Mouse (Mus musculus) lung, embryonic 14.5 days (tissue): ENCODE measurements around the gene Fam149b. TPM values are rescaled to one million over a fixed set of nuclear protein-coding genes. Genes with fewer than 3 reads are reported as not detected.

Experiments used
- ATAC-seq: fragments of 200-750 bp; cut with Nextera tagmentation; 2 replicates; pipeline ENCODE4 v1.8.0; 2017; ENCODE audit warnings: mild to moderate bottlenecking, moderate TSS enrichment, moderate library complexity; ENCODE audit not compliant: insufficient read depth
- DNase-seq: peaks from one replicate; pipeline ENCODE4 v3.0.0-alpha.2; 2015
- H3K27ac ChIP-seq: fragments of 300-500 bp; sonication (generic); 2 replicates; pipeline ENCODE4 v1.5.1; 2014; ENCODE audit warnings: low read depth, mild to moderate bottlenecking, moderate library complexity
- H3K27me3 ChIP-seq: fragments of 300-500 bp; sonication (generic); 2 replicates; pipeline ENCODE4 v1.6.1; 2014; ENCODE audit warnings: low read length, control low read depth; ENCODE audit not compliant: insufficient read depth
- H3K36me3 ChIP-seq: fragments of 300-500 bp; sonication (generic); 2 replicates; pipeline ENCODE4 v1.6.1; 2014; ENCODE audit warnings: control low read depth; ENCODE audit not compliant: insufficient read depth
- H3K4me1 ChIP-seq: fragments of 300-500 bp; sonication (generic); 2 replicates; pipeline ENCODE4 v1.6.1; 2014; ENCODE audit warnings: antibody characterized with exemption, control low read depth; ENCODE audit not compliant: insufficient read depth
- H3K4me2 ChIP-seq: fragments of 300-500 bp; sonication (generic); 2 replicates; pipeline ENCODE4 v1.6.1; 2014; ENCODE audit warnings: mild to moderate bottlenecking
- H3K4me3 ChIP-seq: fragments of 300-500 bp; sonication (generic); 2 replicates; pipeline ENCODE4 v1.5.1; 2014; ENCODE audit warnings: low read depth, low read length
- H3K9ac ChIP-seq: fragments of 300-500 bp; sonication (generic); 2 replicates; pipeline ENCODE4 v1.6.1; 2014
- H3K9me3 ChIP-seq: fragments of 300-500 bp; sonication (generic); 2 replicates; pipeline ENCODE4 v1.6.1; 2016; ENCODE audit warnings: low read depth, low read length, control low read depth
- CTCF ChIP-seq: IDR thresholded peaks from 2 replicates; pipeline ENCODE4 v1.5.1; 2016; ENCODE audit warnings: antibody characterized with exemption, low read depth
- WGBS: fragments of 180-500 bp; shearing (Covaris S2); extraction: QIAGEN DNeasy Blood & Tissue Kit; methylation state at CpG from one replicate; pipeline ENCODE4 v1.1.7; 2014; 5-methylcytosine and 5-hydroxymethylcytosine counted together
- polyA plus RNA-seq: library from polyadenylated mRNA; unstranded; fragments of >200 nt; fragmentation: Nextera tagmentation; extraction: Ambion mirVana; gene quantifications from 2 replicates; pipeline ENCODE4 v1.2.1, GENCODE M21; 2014

Gene Fam149b
- polyA plus RNA-seq, 1 experiment from 2014 or later: 44.4 TPM

GRCm38 (mm10) chr14:20423046-20423445, 75.1 kb downstream of the Fam149b start:
- H3K27me3 ChIP-seq: no peaks in the 10 kb centered on the region
- no peak for DNase-seq
- no peak for ATAC-seq
- 87% methylated on average over 6 of the region's 6 CpGs for WGBS
- H3K27ac ChIP-seq: no peak overlapping the region
- H3K4me2 ChIP-seq: no peak overlapping the region
- no peak for TF ChIP-seq CTCF
- H3K9ac ChIP-seq: no peak overlapping the region
- no peaks in the 10 kb centered on the region for H3K36me3 ChIP-seq
- no peaks in the 10 kb centered on the region for H3K4me1 ChIP-seq
- H3K4me3 ChIP-seq: no peak overlapping the region
- no peaks in the 10 kb centered on the region for H3K9me3 ChIP-seq

- Histone ChIP-seq H3K27me3 (no peaks in the 10 kb centered on the region), H3K9me3 (no peaks in the 10 kb centered on the region), H3K4me3 (no peak overlapping the region), H3K36me3 (no peaks in the 10 kb centered on the region), H3K9ac (no peak overlapping the region), H3K4me1 (no peaks in the 10 kb centered on the region), H3K4me2 (no peak overlapping the region), H3K27ac (no peak overlapping the region)
- ATAC-seq (no peak), DNase-seq (no peak)
- no peak for TF ChIP-seq CTCF
- WGBS: 26% methylated on average over 1 of the region's 1 CpGs
These were observed 80.6 kb downstream of the Fam149b start for GRCm38 (mm10) chr14:20428593-20428992.

GRCm38 (mm10) chr14:20429833-20430232, 81.9 kb downstream of the Fam149b start:
- Histone ChIP-seq H3K4me2 (no peak overlapping the region), H3K4me1 (no peaks in the 10 kb centered on the region), H3K36me3 (no peaks in the 10 kb centered on the region), H3K4me3 (no peak overlapping the region), H3K9ac (no peak overlapping the region), H3K9me3 (no peaks in the 10 kb centered on the region), H3K27ac (no peak overlapping the region), H3K27me3 (no peaks in the 10 kb centered on the region)
- no peak for TF ChIP-seq CTCF
- no peak for ATAC-seq
- WGBS: 42% methylated on average over 1 of the region's 1 CpGs
- DNase-seq: no peak

GRCm38 (mm10) chr14:20431726-20432125, 83.8 kb downstream of the Fam149b start:
- Histone ChIP-seq H3K27me3 (no peaks in the 10 kb centered on the region), H3K9ac (no peak overlapping the region), H3K27ac (no peak overlapping the region), H3K36me3 (no peaks in the 10 kb centered on the region), H3K4me3 (no peak overlapping the region), H3K4me1 (no peaks in the 10 kb centered on the region), H3K9me3 (no peaks in the 10 kb centered on the region), H3K4me2 (no peak overlapping the region)
- 69% methylated on average over 6 of the region's 6 CpGs for WGBS
- ATAC-seq (no peak), DNase-seq (no peak)
- no peak for TF ChIP-seq CTCF

GRCm38 (mm10) chr14:20432420-20432819, 84.5 kb downstream of the Fam149b start:
- Histone ChIP-seq H3K4me2 (no peak overlapping the region), H3K4me3 (no peak overlapping the region), H3K27me3 (no peaks in the 10 kb centered on the region), H3K9me3 (no peaks in the 10 kb centered on the region), H3K4me1 (no peaks in the 10 kb centered on the region), H3K9ac (no peak overlapping the region), H3K27ac (no peak overlapping the region), H3K36me3 (no peaks in the 10 kb centered on the region)
- DNase-seq (no peak), ATAC-seq (no peak)
- TF ChIP-seq CTCF: no peak
- 69% methylated on average over 4 of the region's 4 CpGs for WGBS

Other genes starting within 250 kb of the Fam149b start
- 12.7 and 13.5 TPM in 2 replicates for gene Saysd1, start 209.6 kb upstream of the Fam149b start, polyA plus RNA-seq
- 9.3 and 10.7 TPM in 2 replicates for gene Kcnk5, start 166.4 kb upstream of the Fam149b start, polyA plus RNA-seq
- 2.6 and 3.0 TPM in 2 replicates for gene Kcnk16, start 79.0 kb upstream of the Fam149b start, polyA plus RNA-seq
- 14.7 and 15.0 TPM in 2 replicates for gene Nudt13, start 53.5 kb upstream of the Fam149b start, polyA plus RNA-seq
- gene Ecd, start within 50 bp of the Fam149b start, polyA plus RNA-seq: 56.8 and 60.6 TPM in 2 replicates
- gene Dnajc9, start 40.7 kb downstream of the Fam149b start, polyA plus RNA-seq: 165 and 183 TPM in 2 replicates
- 93.5 and 96.8 TPM in 2 replicates for gene Mrps16, start 45.5 kb downstream of the Fam149b start, polyA plus RNA-seq
- 0.12 and 0.82 TPM in 2 replicates for gene Cfap70, start 104.1 kb downstream of the Fam149b start, polyA plus RNA-seq
- 36.0 and 36.9 TPM in 2 replicates for gene Anxa7, start 132.0 kb downstream of the Fam149b start, polyA plus RNA-seq
- 0.96 and 1.4 TPM in 2 replicates for gene Mss51, start 148.7 kb downstream of the Fam149b start, polyA plus RNA-seq
- 60.7 and 61.1 TPM in 2 replicates for gene Ppp3cb, start 198.4 kb downstream of the Fam149b start, polyA plus RNA-seq